Mouse (Mus musculus): ENCODE results near the gene Tap2. TPM values are rescaled to one million over a fixed set of nuclear protein-coding genes. Genes with fewer than 3 reads are reported as not detected.

Tap2 gene
- total and polyA plus RNA-seq, 3 experiments, result 54.8 to 121 (median 110) TPM

GRCm38 (mm10) chr17:34196491-34196890 is 6.8 kb upstream of the Tap2 start (continued):
- TF ChIP-seq ZMIZ1 (IDR thresholded peaks at IDR 0.05; ENCODE audit: low read depth, low read length) (no peak; the same call in 1 of the 2 replicates), IRF4 (IDR thresholded peaks at IDR 0.05; ENCODE audit: low read depth, low read length) (no peak), ETS1 (conservative IDR thresholded peaks at IDR 0.05; ENCODE audit: low read depth, low read length) (no peak), BHLHE40 (IDR thresholded peaks at IDR 0.05; ENCODE audit: low read depth, low read length) (no peak)

GRCm38 (mm10) chr17:34196941-34197894 is 6.1 kb upstream of the Tap2 start, which contains the start of gene Psmb8:
Psmb8 (plus strand) TSS chr17:34197721.
- Histone ChIP-seq H3K4me3 (replicated peaks in 1 of 3; ENCODE audit: low read depth in 2 of 3, low read length in 2 of 3, poor library complexity in 1 of 3) (peak within 1 kb of the TSS; percentile 85 to 99 (median 93)), H3K9me3 (replicated peaks; ENCODE audit: low read length) (no peaks in the 10 kb centered on the region), H3K4me1 (ENCODE audit: control insufficient read depth in 1 of 2, insufficient read depth in 2 of 2) (peaks cover 27 to 63% of the 10 kb centered on the region in 2 experiments), H3K36me3 (replicated peaks in 1 of 2; ENCODE audit: control insufficient read depth in 1 of 2, insufficient read depth in 1 of 2, low read length in 1 of 2) (peaks cover 58 to 74% of the 10 kb centered on the region in 2 experiments), H3K4me2 (ENCODE audit: insufficient read depth, low read depth, poor library complexity, severe bottlenecking) (peak within 1 kb of the TSS; percentile 89), H3K9ac (ENCODE audit: insufficient read depth, low read depth) (peak within 1 kb of the TSS; percentile 100), H3K27ac (ENCODE audit: insufficient read depth, low read depth) (peak within 1 kb of the TSS; percentile 93), H3K27me3 (replicated peaks) (no peaks in the 10 kb centered on the region), H3K79me2 (replicated peaks; ENCODE audit: control insufficient read depth, extremely low read depth, insufficient read depth, poor library complexity, severe bottlenecking) (peaks cover 59% of the 10 kb centered on the region)
- in situ Hi-C loops (cut with MboI; ENCODE audit: low pct_ligation_motif_present, low pct_unique_long_range_greater_than_20kb, low sequenced_read_pairs) (no loop called here), dilution Hi-C loops (cut with MboI; ENCODE audit: extremely low pct_ligation_motif_present, extremely low pct_unique_long_range_greater_than_20kb, low sequenced_read_pairs) (no loop called here)
- DNase-seq (ENCODE audit: extremely low read depth), result peak; percentile 96
- TF ChIP-seq RCOR1 (conservative IDR thresholded peaks at IDR 0.05; ENCODE audit: low read depth, low read length), result no peak
- peak; percentile 11; the same call in 1 of the 2 replicates for TF ChIP-seq SMC3 (IDR thresholded peaks at IDR 0.05; ENCODE audit: low read depth, low read length)
- TF ChIP-seq ETS1 (conservative IDR thresholded peaks at IDR 0.05; ENCODE audit: low read depth, low read length), result no peak; the same call in 1 of the 2 replicates
- peak; percentile 91; the same call in 1 of the 2 replicates for TF ChIP-seq POLR2AphosphoS2 (IDR thresholded peaks at IDR 0.05; ENCODE audit: low read depth, low read length)
- no peak for TF ChIP-seq ZKSCAN1 (IDR thresholded peaks at IDR 0.05; ENCODE audit: borderline replicate concordance, low read depth, low read length)
- TF ChIP-seq UBTF (IDR thresholded peaks at IDR 0.05; ENCODE audit: low read depth, low read length), result peak; percentile 52; the same call in 1 of the 2 replicates
- TF ChIP-seq BHLHE40 (IDR thresholded peaks at IDR 0.05; ENCODE audit: low read depth, low read length), result 0 out of 2 replicates have a peak, but pooled peaks have one; percentile 20
- TF ChIP-seq MEF2A (IDR thresholded peaks at IDR 0.05; ENCODE audit: borderline replicate concordance, low read depth, low read length), result 0 out of 2 replicates have a peak, but pooled peaks have one; percentile 17
- TF ChIP-seq IRF4 (IDR thresholded peaks at IDR 0.05; ENCODE audit: low read depth, low read length), result peak; percentile 40
- peak; percentile 94 for TF ChIP-seq CHD2 (IDR thresholded peaks at IDR 0.05; ENCODE audit: low read length)
- no peak for TF ChIP-seq JUN (IDR thresholded peaks at IDR 0.05; ENCODE audit: insufficient read depth, low read depth, low read length)
- TF ChIP-seq NRF1 (IDR thresholded peaks at IDR 0.05; ENCODE audit: low read depth, low read length), result peak; percentile 60
- TF ChIP-seq MYC (IDR thresholded peaks at IDR 0.05; ENCODE audit: low read depth, low read length), result 0 out of 2 replicates have a peak, but pooled peaks have one; percentile 22
- TF ChIP-seq CHD1 (IDR thresholded peaks at IDR 0.05; ENCODE audit: low read depth, low read length), result 0 out of 2 replicates have a peak, but pooled peaks have one; percentile 33
- peak; percentile 54 for TF ChIP-seq POLR2A (IDR thresholded peaks at IDR 0.05; ENCODE audit: low read depth, low read length)
- peak; percentile 64 for TF ChIP-seq ELF1 (IDR thresholded peaks at IDR 0.05; ENCODE audit: low read depth, low read length)

Data from CH12.LX (cell line).